Mouse (Mus musculus) hindbrain, embryonic 16.5 days (tissue): ENCODE data around the gene Cntn2. TPM values are rescaled to one million over a fixed set of nuclear protein-coding genes. Genes with fewer than 3 reads are reported as not detected.

Experiments used
- ATAC-seq: fragments of 200-750 bp; cut with Nextera tagmentation; 2 replicates; pipeline ENCODE4 v1.8.0; 2017; ENCODE audit warnings: moderate TSS enrichment, moderate library complexity
- H3K27ac ChIP-seq: fragments of 300-500 bp; sonication (generic); 2 replicates; pipeline ENCODE4 v1.5.1; 2014; ENCODE audit warnings: low read depth, mild to moderate bottlenecking, control low read depth, low read length, moderate library complexity
- H3K27me3 ChIP-seq: fragments of 300-500 bp; sonication (generic); replicated peaks from 2 replicates; pipeline ENCODE4 v1.6.1; 2014; ENCODE audit warnings: low read length; ENCODE audit not compliant: control insufficient read depth, insufficient read depth
- H3K36me3 ChIP-seq: fragments of 300-500 bp; sonication (generic); 2 replicates; pipeline ENCODE4 v1.6.1; 2014; ENCODE audit warnings: mild to moderate bottlenecking, low read length, moderate library complexity, mixed read lengths; ENCODE audit not compliant: control insufficient read depth, insufficient read depth
- H3K4me1 ChIP-seq: fragments of 300-500 bp; sonication (generic); 2 replicates; pipeline ENCODE4 v1.6.1; 2014; ENCODE audit warnings: low read depth, low read length; ENCODE audit not compliant: control insufficient read depth, insufficient read depth
- H3K4me2 ChIP-seq: fragments of 300-500 bp; sonication (generic); 2 replicates; pipeline ENCODE4 v1.6.1; 2014; ENCODE audit warnings: mild to moderate bottlenecking, low read length, control low read depth, moderate library complexity
- H3K4me3 ChIP-seq: fragments of 300-500 bp; sonication (generic); 2 replicates; pipeline ENCODE4 v1.5.1; 2014; ENCODE audit warnings: mild to moderate bottlenecking, low read length, control low read depth, moderate library complexity
- H3K9ac ChIP-seq: fragments of 300-500 bp; sonication (generic); 2 replicates; pipeline ENCODE4 v1.6.1; 2014; ENCODE audit warnings: low read depth, mild to moderate bottlenecking, control low read depth, low read length, moderate library complexity
- H3K9me3 ChIP-seq: fragments of 300-500 bp; sonication (generic); 2 replicates; pipeline ENCODE4 v1.6.1; 2014; ENCODE audit warnings: mild to moderate bottlenecking, low read length, moderate library complexity; ENCODE audit not compliant: control insufficient read depth
- WGBS: fragments of 180-500 bp; shearing (Covaris S2); extraction: QIAGEN DNeasy Blood & Tissue Kit; methylation state at CpG from one replicate; pipeline ENCODE4 v1.1.7; 2014; 5-methylcytosine and 5-hydroxymethylcytosine counted together
- polyA plus RNA-seq: library from polyadenylated mRNA; unstranded; fragments of >200 nt; fragmentation: Nextera tagmentation; extraction: Ambion mirVana; gene quantifications from 2 replicates; pipeline ENCODE4 v1.2.1, GENCODE M21; 2015

Gene Cntn2
- 24.3 and 31.0 TPM in 2 replicates for polyA plus RNA-seq

DNA sequence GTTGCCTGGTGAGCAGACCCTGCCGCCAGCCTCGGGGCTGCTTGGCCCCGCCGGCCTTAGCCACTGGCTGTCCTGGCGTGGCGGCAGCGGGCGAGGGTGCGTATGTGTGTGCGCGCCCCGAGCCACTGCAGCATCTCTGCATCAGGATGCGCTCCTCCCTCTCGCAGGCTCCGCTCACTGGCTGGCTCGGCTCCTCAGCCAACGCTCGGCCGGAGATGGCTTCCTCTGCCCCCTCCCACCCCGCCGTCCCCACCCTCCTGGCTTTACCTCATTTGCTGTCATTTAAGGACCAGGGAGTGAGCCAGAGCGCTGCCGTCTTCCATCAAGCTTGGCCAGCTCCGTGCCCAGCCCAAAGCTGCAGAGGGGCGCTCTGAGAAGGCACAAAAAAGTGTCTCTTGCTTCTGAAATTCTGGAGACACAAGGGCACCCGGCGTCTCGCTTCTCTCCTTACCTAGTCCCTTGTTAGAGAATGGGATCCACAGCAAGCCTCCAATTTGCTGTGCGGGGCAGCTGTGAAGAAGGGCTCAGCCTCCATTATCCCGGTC is at the start of gene Cntn2:
Gene Cntn2 (minus strand): TSS at position 495 of the 545 bp plus-strand sequence.
- H3K27ac ChIP-seq: peak within 1 kb of the TSS; percentile 73
- peak within 1 kb of the TSS; percentile 69 for H3K4me2 ChIP-seq
- peak within 1 kb of the TSS; percentile 55 for H3K4me3 ChIP-seq
- H3K36me3 ChIP-seq: no peaks in the 10 kb centered on the region
- ATAC-seq: peak; percentile 93
- H3K9ac ChIP-seq: peak within 1 kb of the TSS; percentile 72
- 1% methylated on average over 30 of the region's 30 CpGs for WGBS
- no peaks in the 10 kb centered on the region for H3K27me3 ChIP-seq
- H3K9me3 ChIP-seq: no peaks in the 10 kb centered on the region
- H3K4me1 ChIP-seq: peaks cover 14% of the 10 kb centered on the region

DNA sequence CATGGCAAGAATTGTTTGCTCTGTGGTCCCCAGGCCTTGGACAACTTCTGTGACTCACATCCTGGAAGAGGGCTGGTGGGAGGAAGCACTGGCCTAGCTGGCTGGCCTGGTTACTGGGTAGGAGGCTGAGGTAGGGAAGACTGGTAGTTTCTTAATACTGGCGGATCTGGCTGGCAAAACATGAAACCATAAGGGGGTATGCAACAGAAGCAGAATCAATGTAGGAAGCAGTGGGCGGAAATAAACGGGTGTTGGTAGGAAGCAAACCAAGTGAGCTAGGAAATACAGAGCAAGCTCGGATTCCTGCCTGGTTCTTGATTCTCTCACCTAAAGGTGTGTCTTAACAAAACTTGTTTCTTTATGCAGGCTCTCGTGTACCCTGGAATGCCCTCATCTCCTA is 49.1 kb upstream of the Cntn2 start:
- Histone ChIP-seq H3K4me3 (no peak overlapping the region), H3K4me2 (no peak overlapping the region), H3K4me1 (peaks cover 2% of the 10 kb centered on the region; the same call in 1 of the 2 replicates), H3K27ac (no peak overlapping the region), H3K27me3 (no peaks in the 10 kb centered on the region), H3K36me3 (peaks cover 3% of the 10 kb centered on the region; the same call in 1 of the 2 replicates), H3K9me3 (no peaks in the 10 kb centered on the region), H3K9ac (no peak overlapping the region)
- WGBS: 84% methylated on average over 5 of the region's 5 CpGs
- no peak for ATAC-seq

DNA sequence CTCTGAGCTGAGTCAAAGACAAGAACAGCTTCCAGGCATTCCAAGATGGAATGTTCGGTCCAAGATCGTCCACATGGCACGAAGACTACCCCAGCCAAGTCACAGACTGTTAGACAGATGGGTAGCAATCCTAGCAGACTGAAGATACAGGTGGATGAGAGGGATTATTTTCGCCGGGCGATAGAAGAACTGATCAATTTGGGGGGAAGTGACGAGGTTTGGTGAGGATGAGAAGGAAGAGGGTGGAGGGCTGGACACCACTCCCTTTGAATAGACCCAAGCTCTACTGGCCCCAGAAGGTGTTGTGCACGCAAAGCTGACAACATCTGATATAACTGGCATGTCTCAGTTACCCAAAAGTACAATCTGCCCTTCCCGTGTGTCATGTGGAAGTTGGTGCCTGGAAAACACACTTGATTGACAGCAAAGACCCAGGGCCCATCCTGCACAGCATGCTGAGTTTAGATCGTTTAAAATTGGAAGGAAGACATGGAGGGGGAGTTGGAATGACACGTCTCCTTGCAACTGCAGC is 48.4 kb upstream of the Cntn2 start:
- H3K4me2 ChIP-seq: no peak overlapping the region
- no peak for ATAC-seq
- H3K27me3 ChIP-seq: no peaks in the 10 kb centered on the region
- H3K27ac ChIP-seq: no peak overlapping the region
- H3K4me1 ChIP-seq: peaks cover 2% of the 10 kb centered on the region; the same call in 1 of the 2 replicates
- peaks cover 3% of the 10 kb centered on the region; the same call in 1 of the 2 replicates for H3K36me3 ChIP-seq
- H3K4me3 ChIP-seq: no peak overlapping the region
- H3K9me3 ChIP-seq: no peaks in the 10 kb centered on the region
- no peak overlapping the region for H3K9ac ChIP-seq
- WGBS: 80% methylated on average over 11 of the region's 11 CpGs

DNA sequence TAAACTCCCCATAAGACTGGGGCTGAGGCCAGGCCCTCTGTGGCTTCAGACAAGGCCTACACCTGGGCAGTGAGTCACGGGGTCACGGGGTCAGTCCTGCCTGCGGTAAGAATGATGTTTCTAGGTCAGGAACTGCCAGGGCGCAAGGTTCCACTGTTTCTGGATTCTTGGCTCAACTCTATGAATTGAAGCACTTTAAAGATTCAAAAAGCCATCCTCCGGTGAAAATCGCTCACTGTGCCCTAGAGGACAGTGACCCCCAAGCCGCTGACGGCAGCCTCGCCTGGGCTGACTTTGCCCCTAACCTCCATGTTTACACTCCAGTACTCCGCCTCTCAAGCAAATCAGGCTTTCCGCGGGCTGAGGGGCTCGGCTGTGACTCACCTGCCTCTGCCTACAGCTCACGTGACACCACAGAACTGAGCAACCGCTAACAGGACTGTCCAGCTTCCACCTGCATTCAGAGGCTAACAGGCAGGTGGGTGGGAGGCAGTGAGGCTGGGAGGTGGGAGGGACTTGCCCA is 43.7 kb upstream of the Cntn2 start:
- no peak for ATAC-seq
- no peaks in the 10 kb centered on the region for H3K27me3 ChIP-seq
- H3K36me3 ChIP-seq: peaks cover 3% of the 10 kb centered on the region; the same call in 1 of the 2 replicates
- H3K4me2 ChIP-seq: no peak overlapping the region
- no peak overlapping the region for H3K9ac ChIP-seq
- H3K4me1 ChIP-seq: peaks cover 11% of the 10 kb centered on the region
- WGBS: 56% methylated on average over 15 of the region's 15 CpGs
- no peak overlapping the region for H3K27ac ChIP-seq
- H3K9me3 ChIP-seq: no peaks in the 10 kb centered on the region
- H3K4me3 ChIP-seq: no peak overlapping the region

DNA sequence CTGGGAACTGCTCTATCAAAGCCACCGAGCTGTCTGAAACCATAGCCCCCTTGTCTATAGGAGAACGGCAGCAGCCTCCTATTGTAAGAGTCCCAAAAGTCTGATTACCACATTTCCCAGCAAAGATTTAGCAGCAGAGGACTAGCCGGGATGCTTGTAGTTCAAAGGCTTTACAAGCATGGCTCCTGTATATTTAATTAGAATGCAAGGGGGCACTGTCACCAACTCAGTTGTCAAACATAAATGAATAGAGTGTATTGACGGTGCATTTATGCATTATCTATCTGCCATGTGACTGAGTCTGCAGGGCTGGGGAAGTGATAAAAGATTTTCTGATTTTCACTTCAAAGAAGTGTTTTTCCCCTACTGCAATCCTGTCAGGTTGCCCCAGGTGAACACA is 42.3 kb upstream of the Cntn2 start:
- whole genome bisulfite sequencing: 28% methylated on average over 4 of the region's 4 CpGs
- H3K27me3 ChIP-seq: no peaks in the 10 kb centered on the region
- no peak overlapping the region for H3K9ac ChIP-seq
- H3K9me3 ChIP-seq: no peaks in the 10 kb centered on the region
- H3K4me3 ChIP-seq: no peak overlapping the region
- H3K4me1 ChIP-seq: peaks cover 14% of the 10 kb centered on the region
- peaks cover 3% of the 10 kb centered on the region; the same call in 1 of the 2 replicates for H3K36me3 ChIP-seq
- no peak for ATAC-seq
- no peak overlapping the region for H3K27ac ChIP-seq
- H3K4me2 ChIP-seq: no peak overlapping the region

DNA sequence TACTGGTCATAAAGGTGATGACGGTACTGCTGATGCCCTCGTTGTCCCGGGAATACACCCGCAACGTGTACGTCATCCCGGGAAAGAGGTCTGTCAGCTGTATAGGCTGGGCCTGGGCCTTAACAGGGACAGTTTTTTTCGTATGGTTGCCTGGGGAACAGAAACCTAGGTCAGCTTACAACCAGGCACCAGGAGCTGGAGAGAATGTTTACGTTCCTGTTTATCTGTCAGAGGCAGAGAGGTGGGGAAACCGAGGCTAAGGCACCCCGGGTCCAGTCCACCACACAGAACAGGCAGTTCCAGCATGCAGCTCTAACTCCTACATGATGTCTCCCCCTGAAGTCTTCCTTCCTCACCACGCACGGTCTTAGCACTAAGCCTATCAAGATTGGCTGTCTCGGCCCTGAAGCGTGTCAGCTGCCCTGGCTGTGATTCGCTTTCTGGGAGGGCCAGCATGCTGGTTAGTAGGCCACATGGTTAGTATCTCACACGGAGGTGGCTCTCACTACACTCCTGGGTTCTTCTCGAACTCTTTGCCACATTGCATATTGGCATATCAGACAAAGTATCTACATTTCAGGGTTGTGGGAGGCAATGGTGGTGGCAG is 40.0 kb upstream of the Cntn2 start:
- no peaks in the 10 kb centered on the region for H3K9me3 ChIP-seq
- peaks cover 3% of the 10 kb centered on the region; the same call in 1 of the 2 replicates for H3K36me3 ChIP-seq
- peaks cover 14% of the 10 kb centered on the region for H3K4me1 ChIP-seq
- no peak overlapping the region for H3K4me3 ChIP-seq
- peak; percentile 43 for ATAC-seq
- peak overlapping the region; percentile 67 for H3K27ac ChIP-seq
- H3K9ac ChIP-seq: no peak overlapping the region
- 72% methylated on average over 18 of the region's 18 CpGs for WGBS
- no peak overlapping the region for H3K4me2 ChIP-seq
- no peaks in the 10 kb centered on the region for H3K27me3 ChIP-seq

DNA sequence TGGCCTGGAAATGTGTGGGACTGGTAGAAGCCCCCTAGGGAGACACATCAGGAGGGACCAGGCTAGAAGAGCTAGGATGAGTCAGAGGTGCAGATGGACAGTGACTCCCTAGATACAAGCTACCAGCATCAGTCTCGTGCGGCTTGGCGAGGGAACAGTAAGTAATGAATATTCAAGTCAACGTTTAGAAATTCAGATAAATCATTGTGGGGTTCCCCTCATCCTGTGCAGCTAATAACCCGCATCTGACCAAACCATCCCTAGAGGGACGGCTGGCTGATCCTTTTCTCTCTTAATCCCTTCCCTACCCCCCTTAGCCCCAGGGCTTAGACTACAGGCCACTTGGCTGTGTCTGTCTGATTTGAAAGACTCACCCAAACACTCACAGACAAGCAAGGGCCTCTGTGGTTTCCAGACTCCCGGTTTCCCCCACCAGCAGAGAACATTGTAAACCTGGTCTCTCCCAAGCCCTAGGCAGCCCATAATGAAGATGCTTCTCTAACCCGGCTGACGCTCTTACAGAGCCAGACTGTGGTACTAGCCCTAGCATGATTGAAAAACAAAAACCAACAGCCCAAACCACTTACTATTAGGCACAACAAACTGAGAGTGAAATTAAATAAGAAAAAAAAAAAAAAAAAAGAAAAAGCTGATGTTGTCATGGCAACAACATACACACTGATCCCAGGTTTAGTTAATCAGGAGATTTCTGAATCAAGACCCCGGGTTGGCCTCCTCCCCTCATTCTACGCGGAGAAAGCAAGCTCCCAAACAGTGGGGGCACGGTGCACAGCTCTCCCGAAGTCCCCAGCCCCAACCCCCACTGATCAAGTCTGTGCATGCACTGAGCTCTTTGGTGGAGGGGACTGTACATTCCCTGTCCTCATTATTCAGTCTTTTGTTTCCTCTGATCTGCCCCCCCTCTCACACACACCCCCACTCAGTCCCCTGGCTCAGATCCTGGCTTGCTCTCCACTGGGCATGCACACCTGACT is 39.1 kb upstream of the Cntn2 start:
- Histone ChIP-seq H3K4me2 (no peak overlapping the region), H3K27me3 (no peaks in the 10 kb centered on the region), H3K4me1 (peaks cover 14% of the 10 kb centered on the region), H3K4me3 (no peak overlapping the region), H3K36me3 (no peaks in the 10 kb centered on the region), H3K9me3 (no peaks in the 10 kb centered on the region), H3K9ac (no peak overlapping the region), H3K27ac (peak overlapping the region; percentile 69)
- ATAC-seq: peak; percentile 70
- 15% methylated on average over 14 of the region's 14 CpGs for WGBS

DNA sequence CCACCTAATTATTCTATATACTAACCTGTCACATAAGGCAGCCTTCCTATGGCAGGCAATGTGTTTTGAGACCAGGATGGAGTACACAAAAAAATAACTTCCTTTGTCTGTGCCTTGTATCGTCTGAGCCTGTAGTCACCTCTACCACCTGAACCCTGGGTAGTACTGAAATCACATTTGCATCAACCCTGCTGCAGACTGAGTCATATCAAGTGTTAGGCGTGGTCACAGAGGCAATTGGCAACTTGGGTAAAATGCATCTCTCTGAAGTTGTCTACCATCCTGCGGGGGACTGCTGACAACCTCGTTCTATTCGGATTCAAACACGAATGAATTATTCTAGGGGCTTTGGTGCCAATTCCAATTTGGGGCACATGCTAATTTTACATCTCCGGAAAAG is 37.0 kb upstream of the Cntn2 start:
- Histone ChIP-seq H3K27me3 (no peaks in the 10 kb centered on the region), H3K36me3 (peaks cover 2% of the 10 kb centered on the region; the same call in 1 of the 2 replicates), H3K27ac (no peak overlapping the region), H3K4me2 (no peak overlapping the region), H3K4me3 (no peak overlapping the region), H3K4me1 (peaks cover 14% of the 10 kb centered on the region), H3K9ac (no peak overlapping the region), H3K9me3 (no peaks in the 10 kb centered on the region)
- ATAC-seq: no peak
- WGBS: 85% methylated on average over 7 of the region's 7 CpGs
